Mouse (Mus musculus) liver, embryonic 15.5 days (tissue): ENCODE data around the gene Cog3. TPM values are rescaled to one million over a fixed set of nuclear protein-coding genes. Genes with fewer than 3 reads are reported as not detected.

Experiments
- polyA plus RNA-seq: library from polyadenylated mRNA; unstranded; fragments of >200 nt; fragmentation: Nextera tagmentation; extraction: Ambion mirVana; gene quantifications from 2 replicates; pipeline ENCODE4 v1.2.1, GENCODE M21; 2015

Gene Cog3
- polyA plus RNA-seq, 1 experiment from 2014 or later, result 7.1 TPM

Other genes with a start within 250 kb of the Cog3 start
- not detected in 2 replicates for gene Spert, start 161.4 kb downstream of the Cog3 start, polyA plus RNA-seq
- not detected in 2 replicates for gene Erich6b, start 112.3 kb downstream of the Cog3 start, polyA plus RNA-seq
- 1.5 and 1.8 TPM in 2 replicates for gene Slc25a30, start 32.5 kb upstream of the Cog3 start, polyA plus RNA-seq
- gene Tpt1, start 90.6 kb upstream of the Cog3 start, polyA plus RNA-seq, result 470 and 547 TPM in 2 replicates
- 0.14 and 0.21 TPM in 2 replicates for gene Kctd4, start 200.5 kb upstream of the Cog3 start, polyA plus RNA-seq